Mouse (Mus musculus): ENCODE measurements around the gene Rnf207.

Rnf207 gene

DNA sequence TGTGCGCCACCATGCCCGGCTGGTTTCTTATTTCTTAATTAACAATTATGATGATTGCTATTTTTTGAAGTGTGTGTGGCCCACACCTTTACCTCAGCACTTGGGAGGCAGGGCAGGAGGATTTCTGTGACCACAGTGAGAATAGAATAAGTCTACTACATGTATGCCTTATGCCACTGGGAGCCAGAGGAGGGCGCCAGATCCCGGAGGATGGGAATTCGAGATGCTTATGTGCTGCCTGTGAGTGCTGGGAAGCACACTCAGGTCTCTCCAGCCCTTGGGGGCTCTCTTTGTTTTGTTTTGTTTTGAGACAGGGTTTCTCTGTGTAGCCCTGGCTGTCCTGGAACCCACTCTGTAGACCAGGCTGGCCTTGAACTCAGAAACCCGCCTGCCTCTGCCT lies 9.9 kb upstream of the Rnf207 start:
- DNase-seq (ENCODE audit: low read depth), result no peak

- DNase-seq (ENCODE audit: low read depth), result no peak
Measured at GRCm38 (mm10) chr4:152326543-152326942, 7.8 kb upstream of the Rnf207 start.

DNA sequence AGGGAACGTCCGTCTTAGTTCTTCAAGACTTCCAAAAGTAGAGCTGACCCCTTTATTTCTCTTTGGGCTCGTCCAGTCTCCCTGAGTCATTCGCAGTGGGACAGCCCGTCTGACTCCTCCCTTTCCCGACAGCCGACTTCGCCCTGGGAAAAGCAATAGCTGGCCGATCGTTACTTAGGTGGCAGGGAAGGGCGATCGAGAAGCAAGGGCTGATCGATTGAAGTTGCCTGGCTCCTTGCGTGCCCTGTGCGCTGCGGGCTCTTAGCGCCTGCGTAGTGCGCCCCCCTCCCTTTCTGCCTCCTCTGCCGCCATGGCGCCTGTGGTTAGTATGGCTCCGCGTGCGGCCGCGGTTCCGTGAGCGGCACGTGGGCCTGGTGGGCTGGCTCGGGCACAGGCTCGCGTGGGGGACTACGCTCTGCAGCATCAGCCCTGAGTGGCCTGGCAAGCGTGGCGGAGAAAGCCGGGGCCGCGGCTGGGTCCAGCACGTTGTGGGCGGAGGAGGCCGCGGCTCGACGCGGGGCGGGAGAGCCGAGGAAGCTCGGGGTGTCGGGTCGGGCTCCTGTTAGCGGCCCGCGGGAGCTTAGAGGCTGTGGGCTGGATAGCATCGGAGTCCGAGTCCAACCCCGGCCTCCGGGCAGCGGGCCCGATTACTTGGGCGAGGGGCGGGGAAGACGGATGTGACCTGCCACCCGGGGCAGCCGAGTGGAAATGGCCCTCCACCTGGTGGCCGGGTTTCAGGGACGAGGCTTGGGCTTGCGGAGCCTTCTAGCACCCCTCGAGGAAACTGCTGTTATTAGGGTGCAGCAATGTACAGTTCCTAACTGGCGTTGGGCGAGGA lies 7.0 kb upstream of the Rnf207 start, which contains the start of gene Rpl22:
Gene Rpl22, plus strand, starts transcription at position 169 of the 838 bp plus-strand sequence.
- DNase-seq (ENCODE audit: low read depth), result peak; percentile 95

DNA sequence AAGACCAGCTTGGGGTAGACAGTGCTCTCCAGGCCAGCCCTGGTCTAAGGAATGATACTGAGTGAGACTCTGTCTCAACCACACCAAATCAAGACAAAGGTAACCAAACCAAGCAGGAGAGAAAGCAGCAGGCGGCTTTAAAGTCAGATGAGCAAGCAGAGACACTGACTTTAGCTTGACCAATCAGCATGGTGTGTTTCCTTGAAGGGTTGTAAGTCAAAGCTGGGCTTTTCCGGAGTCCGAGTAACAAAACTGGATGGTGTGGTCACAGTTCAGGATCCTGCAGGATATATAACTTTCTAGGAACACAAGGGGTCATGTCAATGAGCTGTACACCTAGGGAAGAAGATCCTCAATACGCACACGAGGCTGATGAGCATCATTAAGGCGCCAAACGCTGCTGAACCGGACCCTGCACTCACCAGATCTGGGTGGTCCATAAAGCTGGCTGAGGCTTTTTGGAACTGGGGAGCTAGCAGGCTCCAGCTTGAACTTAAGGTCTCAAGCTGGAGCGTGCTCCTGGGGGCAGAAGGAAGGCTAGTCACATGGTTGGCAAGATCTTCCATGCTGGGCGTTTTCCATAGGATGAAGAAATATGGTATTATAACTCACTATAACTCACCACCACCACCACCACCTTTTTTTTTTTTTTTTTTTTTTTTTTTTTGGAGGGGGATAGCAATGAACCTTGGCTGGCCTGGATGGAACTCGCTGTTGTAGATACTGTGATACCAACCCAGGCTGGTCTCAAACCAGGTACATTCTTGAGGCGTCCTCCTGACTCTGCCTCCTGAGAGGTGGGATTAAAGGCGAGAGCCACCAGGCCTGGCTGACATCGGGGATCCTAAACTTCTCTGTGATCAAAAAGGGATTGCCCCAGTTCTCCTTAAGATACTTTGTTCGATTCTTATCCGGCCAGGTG lies 6.1 kb upstream of the Rnf207 start:
- DNase-seq (ENCODE audit: low read depth), result no peak

GRCm38 (mm10) chr4:152321464-152321863 lies 2.7 kb upstream of the Rnf207 start:
- DNase-seq (ENCODE audit: low read depth), result no peak

GRCm38 (mm10) chr4:152317631-152318033 lies 1.2 kb downstream of the Rnf207 start:
- DNase-seq (ENCODE audit: low read depth), result no peak

DNA sequence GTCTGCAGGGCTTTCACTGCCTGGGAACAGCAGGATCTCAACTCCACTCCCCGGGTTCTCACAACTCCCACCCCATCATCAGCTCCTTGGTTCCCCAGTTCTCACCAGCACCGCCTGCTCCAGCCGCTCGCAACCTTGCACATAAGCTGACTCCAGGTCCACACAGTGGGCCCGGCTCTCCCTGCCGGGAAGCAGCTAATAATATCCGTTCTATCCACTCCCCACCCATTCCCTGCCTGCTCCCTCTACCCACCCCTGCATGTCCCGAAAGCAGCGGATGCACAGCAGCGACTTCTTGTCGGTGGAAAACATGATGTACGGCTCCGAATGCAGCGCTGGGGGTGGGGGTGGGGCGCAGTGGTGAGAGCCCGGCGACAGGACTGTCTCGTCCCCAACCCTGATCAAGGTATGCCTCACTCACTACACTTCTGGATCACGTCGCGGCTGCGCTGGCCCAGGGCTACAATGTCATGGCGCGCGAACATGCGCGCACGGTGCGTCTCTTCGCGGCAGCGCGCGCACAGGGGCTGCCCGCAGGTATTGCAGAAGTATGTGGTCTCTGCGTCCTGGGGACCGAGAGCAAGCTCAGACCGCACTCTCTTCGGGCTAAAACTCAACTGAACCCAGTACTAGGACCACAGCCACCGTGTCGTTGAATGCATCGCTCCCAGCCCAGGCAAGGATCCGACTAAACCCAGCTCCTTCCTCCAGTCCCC lies 3.1 kb downstream of the Rnf207 start:
- no peak for DNase-seq (ENCODE audit: low read depth)

- no peak for DNase-seq (ENCODE audit: low read depth)
Measured at GRCm38 (mm10) chr4:152313934-152314333, 4.9 kb downstream of the Rnf207 start.

GRCm38 (mm10) chr4:152313211-152313632 lies 5.6 kb downstream of the Rnf207 start:
- no peak for DNase-seq (ENCODE audit: low read depth)

GRCm38 (mm10) chr4:152312186-152312585 lies 6.6 kb downstream of the Rnf207 start:
- no peak for DNase-seq (ENCODE audit: low read depth)

DNA sequence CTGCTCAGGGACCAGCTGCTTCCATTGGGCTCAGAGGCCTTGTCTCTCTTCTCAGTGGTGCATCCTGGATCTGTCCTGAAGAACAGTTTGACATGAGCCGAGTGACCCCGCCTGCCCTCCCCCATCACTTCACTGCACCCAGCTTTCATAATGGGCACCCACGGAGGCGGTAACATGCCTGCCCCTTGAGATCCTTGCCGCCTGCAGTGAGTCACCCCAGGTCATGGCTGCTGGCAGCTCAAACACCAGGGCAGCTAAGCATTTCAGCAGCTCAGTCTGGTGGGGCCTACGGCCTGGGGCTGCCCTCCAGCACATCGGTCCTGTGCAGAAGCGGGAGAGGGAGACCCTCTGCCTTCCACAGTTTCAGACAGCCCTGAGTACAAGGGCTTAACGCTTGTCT lies 11.3 kb downstream of the Rnf207 start:
- DNase-seq (ENCODE audit: low read depth), result no peak

- no peak for DNase-seq (ENCODE audit: low read depth)
Measured at GRCm38 (mm10) chr4:152305991-152306390, 12.8 kb downstream of the Rnf207 start.

- DNase-seq (ENCODE audit: low read depth), result no peak
Measured at GRCm38 (mm10) chr4:152304685-152305084, 14.1 kb downstream of the Rnf207 start.

- DNase-seq (ENCODE audit: low read depth), result no peak
Measured at GRCm38 (mm10) chr4:152303172-152303571, 15.6 kb downstream of the Rnf207 start.

GRCm38 (mm10) chr4:152302012-152302411 lies 16.8 kb downstream of the Rnf207 start:
- no peak for DNase-seq (ENCODE audit: low read depth)

DNA sequence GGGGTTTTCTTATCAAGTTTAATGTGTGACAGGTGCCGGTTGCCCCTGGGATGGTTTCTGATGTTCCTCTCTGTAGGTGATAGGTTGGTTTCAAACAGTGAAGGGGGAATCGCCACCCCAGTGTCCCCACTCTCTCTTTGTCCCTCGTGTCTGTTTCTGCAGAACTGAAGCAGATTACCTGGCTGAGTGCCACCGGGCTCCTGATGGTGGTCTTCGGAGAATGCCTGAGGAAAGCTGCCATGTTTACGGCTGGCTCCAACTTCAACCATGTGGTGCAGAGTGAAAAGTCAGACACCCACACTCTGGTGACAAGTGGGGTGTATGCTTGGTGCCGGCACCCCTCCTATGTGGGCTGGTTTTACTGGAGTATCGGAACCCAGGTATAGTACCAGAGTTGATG lies 18.4 kb downstream of the Rnf207 start:
- no peak for DNase-seq (ENCODE audit: low read depth)

DNA sequence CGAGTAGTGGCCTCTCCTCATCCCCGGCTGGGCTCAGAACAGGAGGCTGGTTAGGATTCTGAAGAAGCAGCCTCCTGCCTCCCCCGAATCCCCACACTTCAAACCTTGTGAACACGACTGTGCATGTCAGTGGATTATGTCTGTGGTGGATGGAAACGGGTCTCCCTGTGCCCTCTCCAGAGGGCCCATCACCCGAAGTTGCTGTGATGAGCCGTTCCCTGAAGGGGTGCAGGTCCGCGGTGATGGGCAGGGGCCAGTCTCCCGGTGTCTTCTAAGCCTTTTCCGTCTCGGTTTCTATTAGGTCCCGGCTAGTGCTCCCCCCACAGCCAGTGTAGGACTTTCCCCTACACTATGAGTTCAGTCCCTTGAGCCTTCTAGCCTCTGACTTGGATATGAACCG lies 20.0 kb downstream of the Rnf207 start:
- DNase-seq (ENCODE audit: low read depth), result no peak

DNA sequence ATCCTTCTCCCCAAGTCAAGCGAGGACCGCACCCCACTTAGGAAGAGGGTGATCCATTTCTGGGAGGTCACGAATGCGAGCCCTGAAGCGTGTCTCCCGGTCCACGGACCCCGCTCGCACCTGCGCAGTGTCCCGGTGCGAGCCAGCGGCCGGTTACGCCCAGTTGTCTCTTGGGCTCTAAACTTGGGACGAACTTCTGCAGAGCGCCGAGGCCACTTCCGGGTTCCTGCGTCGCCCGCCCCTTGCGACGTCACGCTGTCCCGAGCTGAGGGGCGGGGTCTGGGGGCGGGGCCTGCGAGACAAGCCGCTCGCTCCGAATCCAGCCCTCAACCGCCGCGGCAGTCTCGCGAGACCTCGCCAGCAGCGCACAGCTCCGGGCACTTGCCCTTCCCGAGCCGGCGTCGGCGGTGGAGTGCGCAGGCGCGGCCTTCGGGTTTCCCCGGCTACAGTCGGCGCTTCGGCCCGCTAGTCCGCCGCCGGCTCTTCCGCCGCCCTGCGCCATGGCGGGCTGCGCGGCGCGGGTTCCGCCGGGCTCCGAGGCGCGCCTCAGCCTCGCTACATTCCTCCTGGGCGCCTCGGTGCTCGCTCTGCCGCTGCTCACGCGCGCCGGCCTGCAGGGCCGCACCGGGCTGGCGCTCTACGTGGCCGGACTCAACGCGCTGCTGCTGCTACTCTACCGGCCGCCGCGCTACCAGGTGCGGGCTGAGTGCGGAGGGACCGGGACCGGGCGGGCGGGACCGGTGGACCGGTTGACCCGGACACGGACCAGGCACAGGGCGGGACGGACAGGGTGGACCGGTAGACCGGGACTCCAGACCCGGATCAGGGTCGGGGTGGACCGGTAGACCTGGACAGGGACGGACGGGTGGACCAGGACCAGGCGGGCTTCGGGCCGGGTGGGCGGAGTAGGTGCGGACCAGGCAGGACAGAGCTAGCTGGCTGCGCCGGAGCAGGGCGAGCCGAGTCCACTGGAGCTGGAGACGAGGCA lies 21.6 kb downstream of the Rnf207 start, which contains the start of gene Icmt:
Gene Icmt, plus strand, starts transcription at position 354 of the 988 bp plus-strand sequence.
- peak; percentile 96 for DNase-seq (ENCODE audit: low read depth)

- DNase-seq (ENCODE audit: low read depth), result no peak
Measured at GRCm38 (mm10) chr4:152296371-152296770, 22.4 kb downstream of the Rnf207 start.

DNA sequence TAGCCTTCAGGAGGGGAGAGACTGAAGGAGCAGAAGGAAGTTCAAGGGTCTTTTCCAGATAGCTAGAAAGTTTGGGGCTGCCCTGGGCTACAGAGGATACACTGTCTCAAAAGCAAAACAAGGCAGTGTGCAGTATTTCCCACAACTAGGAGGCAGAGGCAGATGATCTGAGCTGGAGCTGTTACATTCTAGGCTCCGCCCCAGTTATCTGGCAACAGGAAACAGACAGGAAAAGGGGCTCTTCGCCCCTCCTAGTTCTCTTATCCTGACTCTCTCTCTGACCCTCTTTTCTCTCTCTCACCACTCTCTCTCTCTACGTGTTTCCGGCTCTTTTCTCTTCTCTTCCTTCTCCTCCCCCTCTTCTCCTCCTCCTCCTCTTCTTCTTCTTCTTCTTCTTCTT lies 22.9 kb downstream of the Rnf207 start:
- peak; percentile 58 for DNase-seq (ENCODE audit: low read depth)
